Mouse (Mus musculus): ENCODE data around the gene Ctsz. TPM values are rescaled to one million over a fixed set of nuclear protein-coding genes. Genes with fewer than 3 reads are reported as not detected.
A peak's percentile ranks its signal among the peaks of the same experiment; 100 is the strongest.

Gene Ctsz
- polyA plus RNA-seq, 1 experiment from 2014 or later = 73.8 TPM

GRCm38 (mm10) chr2:174470333-174470732 is 31.5 kb upstream of the Ctsz start:
- Histone ChIP-seq H3K27me3 (ENCODE audit: control insufficient read depth, insufficient read depth, low read length) (no peaks in the 10 kb centered on the region), H3K4me1 (ENCODE audit: control insufficient read depth, insufficient read depth, low read length) (peaks cover 11% of the 10 kb centered on the region; the same call in 1 of the 2 replicates), H3K27ac (replicated peaks; ENCODE audit: low read depth, low read length) (no peak overlapping the region), H3K36me3 (ENCODE audit: control insufficient read depth, insufficient read depth, low read length) (peaks cover 22% of the 10 kb centered on the region), H3K4me2 (ENCODE audit: low read length) (no peak overlapping the region), H3K4me3 (replicated peaks; ENCODE audit: low read depth, low read length) (no peak overlapping the region), H3K9ac (replicated peaks; ENCODE audit: low read length) (no peak overlapping the region), H3K9me3 (ENCODE audit: control insufficient read depth, low read length) (no peaks in the 10 kb centered on the region)
- DNase-seq (no peak), ATAC-seq (ENCODE audit: low FRiP score, low TSS enrichment) (no peak)
- WGBS = 84% methylated on average over 4 of the region's 4 CpGs

- Histone ChIP-seq H3K36me3 (ENCODE audit: control insufficient read depth, insufficient read depth, low read length) (peaks cover 50% of the 10 kb centered on the region), H3K9ac (replicated peaks; ENCODE audit: low read length) (peak within 1 kb of the TSS; percentile 82)
These were observed 25.1 kb upstream of the Ctsz start, which contains the start of gene Atp5e for GRCm38 (mm10) chr2:174463789-174464523. Gene Atp5e, minus strand, starts transcription at chr2:174464105.

GRCm38 (mm10) chr2:174463370-174463769 is 24.5 kb upstream of the Ctsz start:
- peak overlapping the region; percentile 82 for H3K4me3 ChIP-seq (replicated peaks; ENCODE audit: low read depth, low read length)
- ATAC-seq (ENCODE audit: low FRiP score, low TSS enrichment) = peak; percentile 16
- H3K4me2 ChIP-seq (ENCODE audit: low read length) = peak overlapping the region; percentile 86
- peak overlapping the region; percentile 76; the same call in 1 of the 2 replicates for H3K27ac ChIP-seq (replicated peaks; ENCODE audit: low read depth, low read length)
- peaks cover 46% of the 10 kb centered on the region for H3K36me3 ChIP-seq (ENCODE audit: control insufficient read depth, insufficient read depth, low read length)
- 42% methylated on average over 10 of the region's 10 CpGs for WGBS
- no peaks in the 10 kb centered on the region for H3K27me3 ChIP-seq (ENCODE audit: control insufficient read depth, insufficient read depth, low read length)
- H3K9ac ChIP-seq (replicated peaks; ENCODE audit: low read length) = peak overlapping the region; percentile 82
- H3K9me3 ChIP-seq (ENCODE audit: control insufficient read depth, low read length) = no peaks in the 10 kb centered on the region
- no peak for DNase-seq
- H3K4me1 ChIP-seq (ENCODE audit: control insufficient read depth, insufficient read depth, low read length) = peaks cover 8% of the 10 kb centered on the region

More at GRCm38 (mm10) chr2:174463789-174464523, 25.1 kb upstream of the Ctsz start, which contains the start of gene Atp5e:
- Histone ChIP-seq H3K27ac (replicated peaks; ENCODE audit: low read depth, low read length) (peak within 1 kb of the TSS; percentile 76), H3K27me3 (ENCODE audit: control insufficient read depth, insufficient read depth, low read length) (no peaks in the 10 kb centered on the region), H3K4me2 (ENCODE audit: low read length) (peak within 1 kb of the TSS; percentile 86), H3K9me3 (ENCODE audit: control insufficient read depth, low read length) (no peaks in the 10 kb centered on the region), H3K4me3 (replicated peaks; ENCODE audit: low read depth, low read length) (peak within 1 kb of the TSS; percentile 82), H3K4me1 (ENCODE audit: control insufficient read depth, insufficient read depth, low read length) (peaks cover 8% of the 10 kb centered on the region)
- DNase-seq = peak; percentile 95
- 2% methylated on average over 48 of the region's 48 CpGs for WGBS
- ATAC-seq (ENCODE audit: low FRiP score, low TSS enrichment) = peak; percentile 100

GRCm38 (mm10) chr2:174459365-174459764 is 20.5 kb upstream of the Ctsz start:
- ATAC-seq (ENCODE audit: low FRiP score, low TSS enrichment) (no peak), DNase-seq (no peak)
- H3K9me3 ChIP-seq (ENCODE audit: control insufficient read depth, low read length) = no peaks in the 10 kb centered on the region
- H3K27me3 ChIP-seq (ENCODE audit: control insufficient read depth, insufficient read depth, low read length) = no peaks in the 10 kb centered on the region
- H3K4me2 ChIP-seq (ENCODE audit: low read length) = no peak overlapping the region
- 70% methylated on average over 2 of the region's 2 CpGs for WGBS
- no peak overlapping the region for H3K9ac ChIP-seq (replicated peaks; ENCODE audit: low read length)
- H3K4me1 ChIP-seq (ENCODE audit: control insufficient read depth, insufficient read depth, low read length) = peaks cover 8% of the 10 kb centered on the region
- peaks cover 26% of the 10 kb centered on the region for H3K36me3 ChIP-seq (ENCODE audit: control insufficient read depth, insufficient read depth, low read length)
- no peak overlapping the region for H3K27ac ChIP-seq (replicated peaks; ENCODE audit: low read depth, low read length)
- H3K4me3 ChIP-seq (replicated peaks; ENCODE audit: low read depth, low read length) = no peak overlapping the region

GRCm38 (mm10) chr2:174453681-174454080 is 14.8 kb upstream of the Ctsz start:
- WGBS = 73% methylated on average over 7 of the region's 7 CpGs
- Histone ChIP-seq H3K27ac (replicated peaks; ENCODE audit: low read depth, low read length) (no peak overlapping the region), H3K9ac (replicated peaks; ENCODE audit: low read length) (no peak overlapping the region), H3K9me3 (ENCODE audit: control insufficient read depth, low read length) (no peaks in the 10 kb centered on the region), H3K4me1 (ENCODE audit: control insufficient read depth, insufficient read depth, low read length) (no peaks in the 10 kb centered on the region), H3K4me3 (replicated peaks; ENCODE audit: low read depth, low read length) (no peak overlapping the region), H3K27me3 (ENCODE audit: control insufficient read depth, insufficient read depth, low read length) (no peaks in the 10 kb centered on the region), H3K36me3 (ENCODE audit: control insufficient read depth, insufficient read depth, low read length) (no peaks in the 10 kb centered on the region), H3K4me2 (ENCODE audit: low read length) (no peak overlapping the region)
- peak; percentile 16 for DNase-seq
- ATAC-seq (ENCODE audit: low FRiP score, low TSS enrichment) = no peak

- Histone ChIP-seq H3K27me3 (ENCODE audit: control insufficient read depth, insufficient read depth, low read length) (no peaks in the 10 kb centered on the region), H3K9me3 (ENCODE audit: control insufficient read depth, low read length) (no peaks in the 10 kb centered on the region), H3K4me2 (ENCODE audit: low read length) (no peak within 1 kb of the TSS), H3K4me1 (ENCODE audit: control insufficient read depth, insufficient read depth, low read length) (no peaks in the 10 kb centered on the region), H3K27ac (replicated peaks; ENCODE audit: low read depth, low read length) (no peak within 1 kb of the TSS), H3K4me3 (replicated peaks; ENCODE audit: low read depth, low read length) (no peak within 1 kb of the TSS), H3K9ac (replicated peaks; ENCODE audit: low read length) (no peak within 1 kb of the TSS), H3K36me3 (ENCODE audit: control insufficient read depth, insufficient read depth, low read length) (no peaks in the 10 kb centered on the region)
- DNase-seq (no peak), ATAC-seq (ENCODE audit: low FRiP score, low TSS enrichment) (no peak)
- WGBS = 81% methylated on average over 4 of the region's 4 CpGs
These were observed 11.5 kb upstream of the Ctsz start, which contains the start of gene Tubb1 for GRCm38 (mm10) chr2:174450353-174450752. Gene Tubb1, plus strand, starts transcription at chr2:174450695.

- Histone ChIP-seq H3K27me3 (ENCODE audit: control insufficient read depth, insufficient read depth, low read length) (no peaks in the 10 kb centered on the region), H3K27ac (replicated peaks; ENCODE audit: low read depth, low read length) (no peak overlapping the region), H3K36me3 (ENCODE audit: control insufficient read depth, insufficient read depth, low read length) (no peaks in the 10 kb centered on the region), H3K4me2 (ENCODE audit: low read length) (no peak overlapping the region), H3K4me3 (replicated peaks; ENCODE audit: low read depth, low read length) (no peak overlapping the region), H3K9ac (replicated peaks; ENCODE audit: low read length) (no peak overlapping the region), H3K9me3 (ENCODE audit: control insufficient read depth, low read length) (no peaks in the 10 kb centered on the region), H3K4me1 (ENCODE audit: control insufficient read depth, insufficient read depth, low read length) (no peaks in the 10 kb centered on the region)
- no peak for DNase-seq
- ATAC-seq (ENCODE audit: low FRiP score, low TSS enrichment) = no peak
- 90% methylated on average over 4 of the region's 4 CpGs for WGBS
These were observed 9.6 kb upstream of the Ctsz start for GRCm38 (mm10) chr2:174448405-174448804.

- Histone ChIP-seq H3K36me3 (ENCODE audit: control insufficient read depth, insufficient read depth, low read length) (no peaks in the 10 kb centered on the region), H3K27me3 (ENCODE audit: control insufficient read depth, insufficient read depth, low read length) (no peaks in the 10 kb centered on the region), H3K9ac (replicated peaks; ENCODE audit: low read length) (no peak overlapping the region), H3K4me3 (replicated peaks; ENCODE audit: low read depth, low read length) (no peak overlapping the region), H3K4me1 (ENCODE audit: control insufficient read depth, insufficient read depth, low read length) (no peaks in the 10 kb centered on the region), H3K9me3 (ENCODE audit: control insufficient read depth, low read length) (no peaks in the 10 kb centered on the region), H3K27ac (replicated peaks; ENCODE audit: low read depth, low read length) (no peak overlapping the region), H3K4me2 (ENCODE audit: low read length) (no peak overlapping the region)
- 51% methylated on average over 8 of the region's 8 CpGs for WGBS
- DNase-seq = no peak
- no peak for ATAC-seq (ENCODE audit: low FRiP score, low TSS enrichment)
These were observed 8.1 kb upstream of the Ctsz start for GRCm38 (mm10) chr2:174446905-174447304.

- ATAC-seq (ENCODE audit: low FRiP score, low TSS enrichment) = no peak
These were observed 7.7 kb upstream of the Ctsz start for GRCm38 (mm10) chr2:174446492-174446891.

More at GRCm38 (mm10) chr2:174446492-174446891, 7.7 kb upstream of the Ctsz start:
- no peak for DNase-seq
- Histone ChIP-seq H3K9ac (replicated peaks; ENCODE audit: low read length) (no peak overlapping the region), H3K9me3 (ENCODE audit: control insufficient read depth, low read length) (no peaks in the 10 kb centered on the region), H3K4me3 (replicated peaks; ENCODE audit: low read depth, low read length) (no peak overlapping the region), H3K4me2 (ENCODE audit: low read length) (no peak overlapping the region), H3K4me1 (ENCODE audit: control insufficient read depth, insufficient read depth, low read length) (no peaks in the 10 kb centered on the region), H3K36me3 (ENCODE audit: control insufficient read depth, insufficient read depth, low read length) (no peaks in the 10 kb centered on the region), H3K27ac (replicated peaks; ENCODE audit: low read depth, low read length) (no peak overlapping the region), H3K27me3 (ENCODE audit: control insufficient read depth, insufficient read depth, low read length) (no peaks in the 10 kb centered on the region)
- WGBS = 51% methylated on average over 7 of the region's 7 CpGs
